Mouse (Mus musculus): ENCODE measurements around the gene Gm20924. TPM values are rescaled to one million over a fixed set of nuclear protein-coding genes. Genes with fewer than 3 reads are reported as not detected.
"Not testable (repeated sequence)": the region's sequence is repeated elsewhere in the genome, so short reads cannot be mapped to it uniquely, and the experiment has no call there.

Gene Gm20924
- polyA plus RNA-seq (2015; fragmentation: Nextera tagmentation; extraction: Ambion mirVana): not detected in 2 replicates

GRCm38 (mm10) chrY:65207427-65207826 lies at the start of gene Gm20924:
Gm20924 (minus strand) TSS chrY:65207527.
- not testable (repeated sequence) for H3K36me3 ChIP-seq; H3K4me1 ChIP-seq (replicated peaks); H3K4me3 ChIP-seq (replicated peaks); H3K27ac ChIP-seq; H3K9me3 ChIP-seq (replicated peaks); ATAC-seq (ENCODE audit: low read depth); H3K27me3 ChIP-seq; H3K9ac ChIP-seq; DNase-seq; H3K4me2 ChIP-seq
- no CpG with 5 or more reads among the region's 4 CpGs for WGBS (ENCODE audit: insufficient replicate concordance)

Other genes with a start within 250 kb of the Gm20924 start
- gene Gm20736, start 170.2 kb upstream of the Gm20924 start, polyA plus RNA-seq (2015; fragmentation: Nextera tagmentation; extraction: Ambion mirVana): not detected in 2 replicates

All from liver, embryonic 13.5 days (tissue).